Mouse (Mus musculus): ENCODE data around the gene Afg1l.

The Afg1l gene

GRCm38 (mm10) chr10:42477550-42478340, 620 bp downstream of the Afg1l start:
- DNase-seq (ENCODE audit: low read depth, low spot score), result no peak

DNA sequence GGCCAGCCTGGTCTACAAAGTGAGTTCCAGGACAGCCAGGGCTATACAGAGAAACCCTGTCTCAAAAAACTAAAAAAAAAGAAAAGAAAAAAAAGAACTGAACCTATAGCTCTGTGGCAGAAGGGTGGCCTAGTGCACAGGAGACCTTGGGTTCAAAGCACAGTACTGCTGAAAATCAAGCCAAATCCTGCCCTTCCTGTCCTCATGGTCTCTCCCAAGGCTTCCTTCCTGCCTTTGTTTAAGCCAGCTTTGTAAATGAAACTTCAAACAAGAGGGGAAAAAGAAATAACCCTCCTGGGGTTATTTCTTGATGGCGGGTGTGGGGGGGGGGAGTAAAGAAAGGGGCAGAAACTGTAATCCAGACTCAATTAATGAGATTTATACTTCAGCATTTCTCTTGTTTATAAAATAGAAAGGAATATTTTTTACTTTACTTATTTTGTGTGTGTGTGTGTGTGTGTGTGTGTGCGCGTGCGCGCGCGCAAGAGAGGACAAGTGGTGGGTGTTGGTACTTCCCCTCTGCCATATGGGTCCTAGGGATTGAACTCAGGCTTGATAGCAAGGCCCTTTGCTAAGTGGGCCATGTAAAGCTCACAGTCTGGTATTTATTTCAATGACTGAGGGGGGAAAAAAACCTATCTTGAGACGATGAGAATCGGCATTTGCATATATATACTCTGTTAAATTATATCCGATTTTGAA, 1.4 kb downstream of the Afg1l start:
- no peak for DNase-seq (ENCODE audit: low read depth, low spot score)

DNA sequence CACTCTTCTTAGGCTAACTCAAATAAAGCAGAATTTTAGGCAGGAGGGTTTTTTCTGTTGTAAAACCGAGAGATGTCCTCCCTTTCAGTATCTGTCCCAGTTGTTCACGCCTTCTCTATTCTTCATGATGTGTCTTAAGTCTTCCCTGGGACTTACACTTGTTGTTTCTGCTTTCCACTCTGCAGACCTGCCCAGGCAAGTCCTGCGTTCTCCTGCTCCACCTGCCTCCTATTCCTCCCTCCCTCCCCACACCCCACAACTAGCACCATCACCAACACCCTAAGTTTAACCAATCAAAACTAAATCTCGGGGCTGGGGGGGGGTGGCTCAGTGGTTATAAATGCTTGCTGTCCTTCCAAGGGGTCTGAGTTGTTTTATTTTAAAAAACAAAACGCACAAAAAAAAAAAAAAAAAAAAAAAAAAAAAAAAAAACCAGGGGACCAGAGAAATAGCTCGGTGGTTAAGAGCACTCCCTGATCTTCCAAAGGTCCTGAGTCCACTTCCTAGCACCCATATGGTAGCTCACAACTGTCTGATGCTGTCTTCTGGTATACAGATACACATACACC, 3.3 kb downstream of the Afg1l start:
- DNase-seq (ENCODE audit: low read depth, low spot score), result no peak

DNA sequence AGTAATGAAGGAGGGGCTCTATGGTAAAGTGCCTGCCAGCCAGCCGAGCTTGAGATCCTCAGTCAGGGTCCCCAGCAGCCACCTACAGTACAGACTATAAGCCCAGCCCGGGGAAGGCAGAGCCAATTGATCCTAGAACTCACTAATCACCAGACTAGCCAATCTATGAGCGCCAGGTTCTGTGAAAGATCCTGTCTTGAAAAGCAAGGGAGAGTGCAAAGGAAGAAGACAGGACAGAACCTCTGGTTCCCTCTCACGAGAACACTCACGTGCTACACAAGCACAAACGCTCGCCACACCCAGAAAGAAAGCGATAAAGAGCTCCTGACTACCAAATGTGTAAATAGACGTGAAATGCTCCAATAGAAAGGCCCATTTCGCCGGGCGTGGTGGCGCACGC, 13.6 kb downstream of the Afg1l start:
- no peak for DNase-seq (ENCODE audit: low read depth, low spot score)

- DNase-seq (ENCODE audit: low read depth, low spot score), result no peak
Measured at GRCm38 (mm10) chr10:42464224-42464623, 14.1 kb downstream of the Afg1l start.

DNA sequence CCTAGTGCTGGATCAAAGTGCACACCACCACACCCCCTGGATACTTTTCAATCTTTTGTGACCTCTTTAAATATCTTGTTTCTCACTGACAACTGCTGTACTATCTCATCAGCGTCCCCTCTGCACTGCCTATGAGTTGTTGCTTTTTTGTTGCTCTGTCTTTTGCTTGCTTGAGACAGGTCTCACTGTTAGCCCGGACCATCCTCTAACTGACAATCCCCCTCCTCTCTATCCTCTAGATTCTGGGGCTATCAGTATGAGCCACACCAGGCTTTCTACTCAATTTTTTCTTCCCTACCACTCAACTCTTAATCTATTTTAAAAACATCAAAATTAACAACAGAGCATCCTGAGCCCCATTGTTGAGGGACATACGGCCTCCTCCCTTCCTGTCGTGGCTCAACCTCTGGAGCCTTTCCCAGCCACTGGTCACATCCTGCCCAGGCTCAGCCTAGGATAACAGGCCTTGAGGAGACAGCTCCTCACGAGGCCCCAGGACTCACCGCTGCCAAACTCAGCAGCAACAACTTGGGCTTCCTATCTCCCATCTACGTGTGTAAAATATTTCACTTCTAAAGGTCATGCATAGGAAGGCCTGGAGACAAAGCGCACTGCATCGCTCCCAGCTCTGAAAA, 20.7 kb downstream of the Afg1l start:
- no peak for DNase-seq (ENCODE audit: low read depth, low spot score)

GRCm38 (mm10) chr10:42455981-42456380, 22.4 kb downstream of the Afg1l start:
- no peak for DNase-seq (ENCODE audit: low read depth, low spot score)

- DNase-seq (ENCODE audit: low read depth, low spot score), result no peak
Measured at GRCm38 (mm10) chr10:42454690-42455089, 23.7 kb downstream of the Afg1l start.

GRCm38 (mm10) chr10:42454266-42454665, 24.1 kb downstream of the Afg1l start:
- DNase-seq (ENCODE audit: low read depth, low spot score), result no peak

DNA sequence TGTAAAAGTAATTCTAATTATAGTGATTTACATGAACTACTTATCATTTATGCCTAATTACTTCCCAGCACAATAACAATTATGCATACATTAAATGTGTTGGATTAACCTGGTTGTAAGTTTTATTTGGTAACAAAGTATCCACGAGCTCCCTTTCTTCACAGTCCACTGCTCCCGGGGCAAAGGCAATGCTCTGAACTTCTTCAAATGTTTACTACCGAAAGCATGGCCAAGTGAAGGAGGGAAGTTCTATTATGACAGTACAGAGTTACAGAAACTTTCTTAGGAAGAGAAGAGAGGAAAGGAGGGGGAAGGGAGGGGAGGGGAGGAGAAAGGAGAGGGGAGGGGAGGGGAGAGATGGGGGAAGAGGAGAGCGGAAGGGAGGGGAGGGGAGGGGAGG, 28.7 kb downstream of the Afg1l start:
- no peak for DNase-seq (ENCODE audit: low read depth, low spot score)

DNA sequence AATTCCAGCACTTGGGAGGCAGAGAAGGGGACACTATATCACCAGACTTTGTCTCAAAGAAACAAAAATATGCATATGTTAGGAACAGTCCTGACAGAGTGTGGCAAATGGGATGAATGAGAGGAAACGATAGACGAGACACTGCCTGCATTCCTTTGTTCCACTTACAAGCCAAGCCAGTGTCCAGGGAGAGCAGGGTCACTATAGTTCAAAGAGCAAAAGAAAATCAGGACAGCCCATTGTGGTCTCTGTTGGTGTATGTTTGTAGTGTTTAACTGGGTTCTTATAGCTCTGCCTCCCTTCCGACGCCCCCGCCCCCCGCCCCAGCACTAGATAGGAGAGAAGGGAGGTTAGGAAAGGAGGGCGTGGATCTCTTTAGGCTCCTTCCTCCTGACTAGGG, 30.0 kb downstream of the Afg1l start:
- DNase-seq (ENCODE audit: low read depth, low spot score), result no peak

- DNase-seq (ENCODE audit: low read depth, low spot score), result no peak
Measured at GRCm38 (mm10) chr10:42446145-42446544, 32.2 kb downstream of the Afg1l start.

GRCm38 (mm10) chr10:42436842-42437805, 41.2 kb downstream of the Afg1l start:
- DNase-seq (ENCODE audit: low read depth, low spot score), result no peak

- DNase-seq (ENCODE audit: low read depth, low spot score), result no peak
Measured at GRCm38 (mm10) chr10:42417530-42418174, 60.7 kb downstream of the Afg1l start.

- DNase-seq (ENCODE audit: low read depth, low spot score), result no peak
Measured at GRCm38 (mm10) chr10:42415821-42416470, 62.4 kb downstream of the Afg1l start.

GRCm38 (mm10) chr10:42410748-42411537, 67.4 kb downstream of the Afg1l start:
- DNase-seq (ENCODE audit: low read depth, low spot score), result no peak

DNA sequence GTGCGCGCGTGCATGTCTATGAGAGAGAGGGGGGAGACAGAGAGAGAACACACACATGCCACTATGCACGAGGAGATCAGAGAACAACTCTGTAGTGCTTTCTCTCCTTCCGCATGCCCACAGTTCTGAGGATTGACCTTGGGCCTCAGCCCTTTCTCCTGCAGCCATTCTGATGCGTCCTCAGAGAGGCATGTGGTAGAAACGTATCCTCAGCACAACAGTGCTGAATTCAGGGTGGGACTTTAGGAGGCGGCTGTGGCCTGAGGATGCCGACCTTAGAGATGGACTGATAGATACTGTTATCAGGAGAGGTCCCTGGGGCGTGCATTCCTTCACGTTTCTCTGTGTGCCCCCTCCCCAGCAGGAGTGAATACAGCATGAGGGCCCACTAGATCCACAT, 87.9 kb downstream of the Afg1l start:
- DNase-seq (ENCODE audit: low read depth, low spot score), result no peak

GRCm38 (mm10) chr10:42388181-42388580, 90.2 kb downstream of the Afg1l start:
- DNase-seq (ENCODE audit: low read depth, low spot score), result no peak

GRCm38 (mm10) chr10:42384946-42385644, 93.3 kb downstream of the Afg1l start:
- no peak for DNase-seq (ENCODE audit: low read depth, low spot score)
